ENCODE assay signal across 30 mouse cellular contexts in genomic region chr4:132449778-132450177, GRCm38 (mm10). TPM values are rescaled to one million over a fixed set of nuclear protein-coding genes. Genes with fewer than 3 reads are reported as not detected.
A peak's percentile ranks its signal among the peaks of the same experiment; 100 is the strongest.
DNase-seq lines count a peak whose midpoint lies in the region; ATAC-seq and TF ChIP-seq lines count a peak whose summit lies in the region.
"Had no signal": no experiment of that assay in that cellular context is flagged by ENCODE, and none has a peak within 500 bp of the region (broad histone marks: within the 10 kb centered on the region; RNA-seq: fewer than 3 reads in every experiment).

No protein-coding gene starts in this region.

- no peaks in the 10 kb centered on the region for H3K36me3 ChIP-seq in liver, postnatal 0 days (replicated peaks; ENCODE audit: insufficient read depth, low read length)
- peaks cover 0 to 4% of the 10 kb centered on the region in 2 experiments; a peak in 1 of 4 replicates for H3K36me3 ChIP-seq in MEL (ENCODE audit: control insufficient read depth in 1 of 2, insufficient read depth in 2 of 2, low read length in 2 of 2)
- H3K36me3 ChIP-seq in stomach, postnatal 0 days (ENCODE audit: control insufficient read depth, insufficient read depth, low read length), result no peaks in the 10 kb centered on the region
- H3K36me3 ChIP-seq: heart, embryonic 10.5 days; heart, embryonic 15.5 days; hindbrain, embryonic 12.5 days; intestine, embryonic 15.5 days; limb, embryonic 10.5 days; limb, embryonic 15.5 days; neural tube, embryonic 13.5 days had no signal

- H3K9ac ChIP-seq in liver, postnatal 0 days (replicated peaks), result no peak overlapping the region
- no peak overlapping the region for H3K9ac ChIP-seq in MEL (ENCODE audit: control insufficient read depth, low read depth, low read length, poor library complexity, severe bottlenecking)
- H3K9ac ChIP-seq in stomach, postnatal 0 days (ENCODE audit: low read length), result no peak overlapping the region
- H3K9ac ChIP-seq: forebrain, embryonic 13.5 days; heart, embryonic 15.5 days; hindbrain, embryonic 12.5 days; intestine, embryonic 15.5 days; limb, embryonic 15.5 days; lung, embryonic 14.5 days; neural tube, embryonic 13.5 days had no signal

- 63% methylated on average over 3 of the region's 3 CpGs for WGBS in liver, postnatal 0 days (ENCODE audit: insufficient replicate concordance)
- WGBS in stomach, postnatal 0 days, result 60% methylated on average over 3 of the region's 3 CpGs

- TF ChIP-seq EP300 in liver, postnatal 0 days (IDR thresholded peaks at IDR 0.05; ENCODE audit: low read depth), result no peak
- TF ChIP-seq EP300 in MEL (IDR thresholded peaks at IDR 0.05; ENCODE audit: low read depth in 1 of 2, low read length in 2 of 2), result no peak
- TF ChIP-seq EP300 in stomach, postnatal 0 days (optimal IDR thresholded peaks at IDR 0.05), result no peak

- no peaks in the 10 kb centered on the region for H3K27me3 ChIP-seq in liver, postnatal 0 days (ENCODE audit: insufficient read depth, low read length)
- H3K27me3 ChIP-seq in MEL (ENCODE audit: control insufficient read depth in 1 of 2, insufficient read depth in 2 of 2, low read length in 2 of 2), result no peaks in the 10 kb centered on the region
- H3K27me3 ChIP-seq in stomach, postnatal 0 days (ENCODE audit: control insufficient read depth, insufficient read depth, low read length), result no peaks in the 10 kb centered on the region
- H3K27me3 ChIP-seq: forebrain, embryonic 13.5 days; heart, embryonic 15.5 days; hindbrain, embryonic 12.5 days; intestine, embryonic 15.5 days; limb, embryonic 15.5 days; neural tube, embryonic 13.5 days had no signal

- H3K4me1 ChIP-seq in liver, postnatal 0 days (ENCODE audit: insufficient read depth), result peaks cover 3% of the 10 kb centered on the region; the same call in 1 of the 2 replicates
- H3K4me1 ChIP-seq in MEL (ENCODE audit: control insufficient read depth in 1 of 2, insufficient read depth in 2 of 2, low read length in 2 of 2), result peaks cover 0 to 5% of the 10 kb centered on the region in 2 experiments; a peak in 2 of 4 replicates
- H3K4me1 ChIP-seq in stomach, postnatal 0 days (replicated peaks; ENCODE audit: control insufficient read depth, insufficient read depth), result no peaks in the 10 kb centered on the region
- H3K4me1 ChIP-seq: forebrain, embryonic 13.5 days; heart, embryonic 10.5 days; heart, embryonic 15.5 days; hindbrain, embryonic 12.5 days; intestine, embryonic 15.5 days; limb, embryonic 10.5 days; limb, embryonic 15.5 days; neural tube, embryonic 13.5 days had no signal

- H3K79me2 ChIP-seq in MEL (ENCODE audit: control insufficient read depth, insufficient read depth, low read length, poor library complexity), result no peaks in the 10 kb centered on the region

- TF ChIP-seq RAD21 in MEL (IDR thresholded peaks at IDR 0.05; ENCODE audit: low read depth, low read length), result no peak

- TF ChIP-seq POLR2A in MEL (IDR thresholded peaks at IDR 0.05; ENCODE audit: control insufficient read depth in 1 of 2, insufficient read depth in 1 of 2, low read depth in 1 of 2, low read length in 2 of 2, poor library complexity in 1 of 2), result no peak

- no peak for ATAC-seq in liver, postnatal 0 days
- peak; percentile 90 for ATAC-seq in erythroid progenitor cell, adult 5-6 weeks (replicated peaks; ENCODE audit: low FRiP score, poor library complexity, severe bottlenecking)
- ATAC-seq in stomach, postnatal 0 days (ENCODE audit: low FRiP score, low TSS enrichment), result peak; percentile 61; the same call in 1 of the 2 replicates
- ATAC-seq: CD4-positive, CD25-positive, alpha-beta regulatory T cell, adult 4 months; forebrain, embryonic 13.5 days; hindbrain, postnatal 0 days; intestine, embryonic 15.5 days; midbrain, embryonic 16.5 days had no signal

- no peak overlapping the region for H3K4me2 ChIP-seq in liver, postnatal 0 days (ENCODE audit: low read depth, low read length)
- no peak overlapping the region for H3K4me2 ChIP-seq in stomach, postnatal 0 days (replicated peaks; ENCODE audit: low read depth)
- H3K4me2 ChIP-seq: forebrain, embryonic 13.5 days; heart, embryonic 15.5 days; hindbrain, embryonic 12.5 days; intestine, embryonic 15.5 days; limb, embryonic 15.5 days; lung, embryonic 14.5 days; midbrain, embryonic 11.5 days; neural tube, embryonic 13.5 days had no signal

- no peak overlapping the region for H3K27ac ChIP-seq in liver, postnatal 0 days (ENCODE audit: low read depth)
- no peak overlapping the region for H3K27ac ChIP-seq in MEL (ENCODE audit: control insufficient read depth, low read depth, low read length)
- H3K27ac ChIP-seq in stomach, postnatal 0 days (replicated peaks), result no peak overlapping the region
- H3K27ac ChIP-seq: forebrain, embryonic 13.5 days; heart, embryonic 10.5 days; heart, embryonic 15.5 days; hindbrain, embryonic 12.5 days; hindbrain, postnatal 0 days; intestine, embryonic 15.5 days; limb, embryonic 10.5 days; limb, embryonic 15.5 days; neural tube, embryonic 13.5 days had no signal

- no peaks in the 10 kb centered on the region for H3K9me3 ChIP-seq in liver, postnatal 0 days (ENCODE audit: low read length)
- H3K9me3 ChIP-seq in MEL (replicated peaks; ENCODE audit: insufficient read depth, low read length), result no peaks in the 10 kb centered on the region
- no peaks in the 10 kb centered on the region for H3K9me3 ChIP-seq in stomach, postnatal 0 days (ENCODE audit: control insufficient read depth, low read length)
- H3K9me3 ChIP-seq: forebrain, embryonic 13.5 days; heart, embryonic 10.5 days; heart, embryonic 15.5 days; hindbrain, embryonic 12.5 days; intestine, embryonic 15.5 days; limb, embryonic 10.5 days; limb, embryonic 15.5 days; neural tube, embryonic 13.5 days had no signal

- DNase-seq in liver, result peak; percentile 36
- no peak for DNase-seq in liver, postnatal 0 days
- peak; percentile 58 for DNase-seq in MEL (ENCODE audit: low read depth, low spot score)
- peak; percentile 39 for DNase-seq in stomach, postnatal 0 days (ENCODE audit: low spot score)
- no peak for DNase-seq in T-cell, adult 2 months (ENCODE audit: low spot score)
- no peak for DNase-seq in kidney, adult 11 months
- no peak for DNase-seq in thymus, postnatal 36 days
- DNase-seq: adrenal gland, postnatal 25 days; cerebellum, adult 18-20 months; cerebellum, postnatal 14 days; gastrocnemius, postnatal 10 days; heart, postnatal 36 days; kidney, adult 9 months; kidney, postnatal 10 days; layer of hippocampus, postnatal 36 days; lung, embryonic 14.5 days had no signal

- H3K4me3 ChIP-seq in liver, postnatal 0 days (ENCODE audit: low read depth, low read length), result no peak overlapping the region
- no peak overlapping the region for H3K4me3 ChIP-seq in MEL (ENCODE audit: control insufficient read depth in 1 of 2, insufficient read depth in 1 of 2, low read depth in 2 of 2, low read length in 2 of 2)
- no peak overlapping the region for H3K4me3 ChIP-seq in stomach, postnatal 0 days (ENCODE audit: low read depth, low read length)
- H3K4me3 ChIP-seq: forebrain, embryonic 13.5 days; heart, embryonic 10.5 days; heart, embryonic 15.5 days; hindbrain, embryonic 12.5 days; intestine, embryonic 15.5 days; limb, embryonic 10.5 days; limb, embryonic 15.5 days; myocyte; neural tube, embryonic 13.5 days had no signal

- TF ChIP-seq CTCF in liver, postnatal 0 days (IDR thresholded peaks at IDR 0.05; ENCODE audit: low read depth), result no peak
- TF ChIP-seq CTCF in MEL (IDR thresholded peaks at IDR 0.05 in 2 of 3, conservative IDR thresholded peaks at IDR 0.05 in 1 of 3; ENCODE audit: control insufficient read depth in 1 of 3, insufficient read depth in 1 of 3, low read depth in 2 of 3, low read length in 3 of 3, poor library complexity in 1 of 3, severe bottlenecking in 1 of 3), result no peak
- TF ChIP-seq CTCF in stomach, postnatal 0 days (IDR thresholded peaks at IDR 0.05; ENCODE audit: low read depth), result no peak

TF ChIP-seq in MEL, 35 proteins besides CTCF, POLR2A, EP300 and RAD21 (continues in another document):
- TF ChIP-seq TCF12 (IDR thresholded peaks at IDR 0.05; ENCODE audit: low read depth, low read length) (no peak), JUND (IDR thresholded peaks at IDR 0.05; ENCODE audit: low read depth, low read length) (no peak), MXI1 (IDR thresholded peaks at IDR 0.05; ENCODE audit: low read depth, low read length) (no peak), MEF2A (IDR thresholded peaks at IDR 0.05; ENCODE audit: extremely low read depth, insufficient replicate concordance, low read depth, low read length, poor library complexity, severe bottlenecking) (no peak), ZKSCAN1 (IDR thresholded peaks at IDR 0.05; ENCODE audit: low read depth, low read length) (no peak), MAZ (IDR thresholded peaks at IDR 0.05; ENCODE audit: low read depth, low read length) (no peak), UBTF (IDR thresholded peaks at IDR 0.05; ENCODE audit: borderline replicate concordance, insufficient read depth, low read depth, low read length) (no peak), POLR2AphosphoS2 (IDR thresholded peaks at IDR 0.05; ENCODE audit: low read length) (no peak), ETS1 (IDR thresholded peaks at IDR 0.05; ENCODE audit: low read depth, low read length) (no peak), MYB (IDR thresholded peaks at IDR 0.05; ENCODE audit: low read depth, low read length) (no peak), NRF1 (IDR thresholded peaks at IDR 0.05; ENCODE audit: insufficient read depth, low read depth, low read length, poor library complexity, severe bottlenecking) (no peak), GATA1 (IDR thresholded peaks at IDR 0.05; ENCODE audit: low read depth, low read length) (no peak), BHLHE40 (IDR thresholded peaks at IDR 0.05; ENCODE audit: borderline replicate concordance, low read depth, low read length) (no peak)

RNA-seq across cellular contexts. Expression of gene Med18, which starts 13.9 kb away (rescaled TPM):
- 8.0 and 10.1 TPM in 2 replicates for polyA plus RNA-seq in liver, postnatal 0 days (2015; fragmentation: Nextera tagmentation; extraction: Ambion mirVana)
- total RNA-seq in MEL (2012; rRNA removed), result 26.8 and 32.9 TPM in 2 replicates
- polyA plus RNA-seq in MEL (2012; ENCODE audit: insufficient read depth in 1 of 2, insufficient read length in 2 of 2, low read depth in 1 of 2, low replicate concordance in 2 of 2, missing spikeins in 1 of 2), result 10 to 100 TPM in 1 of 2 experiments, not detected in 1; 13.4 TPM
- 10.5 and 12.2 TPM in 2 replicates for total RNA-seq in erythroid progenitor cell, adult 5-6 weeks (2015; ENCODE audit: low replicate concordance)
- total RNA-seq in erythroid progenitor cell, adult 5-6 weeks (2017; ENCODE audit: low replicate concordance), result 5.7 and 16.2 TPM in 2 replicates
- 12.2 and 13.6 TPM in 2 replicates for polyA plus RNA-seq in stomach, postnatal 0 days (2015; fragmentation: Nextera tagmentation; extraction: Ambion mirVana)

RNA-seq across cellular contexts. Expression of gene Phactr4, which starts 27.5 kb away (rescaled TPM):
- polyA plus RNA-seq in liver, postnatal 0 days (2015; fragmentation: Nextera tagmentation; extraction: Ambion mirVana), result 6.2 and 7.7 TPM in 2 replicates
- total RNA-seq in MEL (2012; rRNA removed), result 5.6 and 7.2 TPM in 2 replicates
- polyA plus RNA-seq in MEL (2012; ENCODE audit: insufficient read depth in 1 of 2, insufficient read length in 2 of 2, low read depth in 1 of 2, low replicate concordance in 2 of 2, missing spikeins in 1 of 2), result 10 to 100 TPM; 28.7 to 79.5 TPM
- total RNA-seq in erythroid progenitor cell, adult 5-6 weeks (2015; ENCODE audit: low replicate concordance), result 71.7 and 90.5 TPM in 2 replicates
- total RNA-seq in erythroid progenitor cell, adult 5-6 weeks (2017; ENCODE audit: low replicate concordance), result 61.1 and 75.6 TPM in 2 replicates
- polyA plus RNA-seq in stomach, postnatal 0 days (2015; fragmentation: Nextera tagmentation; extraction: Ambion mirVana), result 17.6 and 20.6 TPM in 2 replicates

Comparison
In these comparisons a context has a peak if more than half of its experiments do, and no peak if none do; other contexts are left out.
1. DNase-seq: peak in liver (single experiment), MEL (single experiment) and stomach, postnatal 0 days (single experiment); none in liver, postnatal 0 days (single experiment), T-cell, adult 2 months (single experiment), kidney, adult 11 months (single experiment) and thymus, postnatal 36 days (0 of 2).